Mouse (Mus musculus) hindbrain, postnatal 0 days (tissue): ENCODE results near the gene H2-DMa. TPM values are rescaled to one million over a fixed set of nuclear protein-coding genes. Genes with fewer than 3 reads are reported as not detected.
A peak's percentile ranks its signal among the peaks of the same experiment; 100 is the strongest.

ENCODE experiments used
- ATAC-seq: fragments of 200-750 bp; cut with Nextera tagmentation; 2 replicates; pipeline ENCODE4 v1.8.0; 2017; ENCODE audit warnings: mild to moderate bottlenecking, moderate TSS enrichment, moderate library complexity
- DNase-seq: peaks from one replicate; pipeline ENCODE4 v3.0.0-alpha.2; 2015; ENCODE audit warnings: low spot score
- H3K27ac ChIP-seq: fragments of 300-500 bp; sonication (generic); 2 replicates; pipeline ENCODE4 v1.5.1; 2014; ENCODE audit warnings: mild to moderate bottlenecking
- H3K27me3 ChIP-seq: fragments of 300-500 bp; sonication (generic); 2 replicates; pipeline ENCODE4 v1.6.1; 2014; ENCODE audit warnings: low read length, mixed read lengths; ENCODE audit not compliant: insufficient read depth
- H3K36me3 ChIP-seq: fragments of 300-500 bp; sonication (generic); 2 replicates; pipeline ENCODE4 v1.6.1; 2014; ENCODE audit warnings: low read length, mixed read lengths; ENCODE audit not compliant: insufficient read depth
- H3K4me1 ChIP-seq: fragments of 300-500 bp; sonication (generic); 2 replicates; pipeline ENCODE4 v1.6.1; 2014; ENCODE audit warnings: antibody characterized with exemption, low read length, mixed read lengths; ENCODE audit not compliant: insufficient read depth
- H3K4me2 ChIP-seq: fragments of 300-500 bp; sonication (generic); 2 replicates; pipeline ENCODE4 v1.6.1; 2014; ENCODE audit warnings: low read depth, mild to moderate bottlenecking, low read length, moderate library complexity, mixed read lengths
- H3K4me3 ChIP-seq: fragments of 300-500 bp; sonication (generic); 2 replicates; pipeline ENCODE4 v1.5.1; 2014; ENCODE audit warnings: low read length
- H3K9ac ChIP-seq: fragments of 300-500 bp; sonication (generic); replicated peaks from 2 replicates; pipeline ENCODE4 v1.6.1; 2014; ENCODE audit warnings: mild to moderate bottlenecking, low read length, moderate library complexity, mixed read lengths
- H3K9me3 ChIP-seq: fragments of 300-500 bp; sonication (generic); 2 replicates; pipeline ENCODE4 v1.6.1; 2016; ENCODE audit warnings: low read length, mixed read lengths
- CTCF ChIP-seq: IDR thresholded peaks from 2 replicates; pipeline ENCODE4 v1.5.1; 2016; ENCODE audit warnings: antibody characterized with exemption, control low read depth, low read depth
- WGBS: fragments of 180-500 bp; shearing (Covaris S2); extraction: QIAGEN DNeasy Blood & Tissue Kit; methylation state at CpG from one replicate; pipeline ENCODE4 v1.1.7; 2014; 5-methylcytosine and 5-hydroxymethylcytosine counted together
- polyA plus RNA-seq: library from polyadenylated mRNA; unstranded; fragments of >200 nt; fragmentation: Nextera tagmentation; extraction: Ambion mirVana; gene quantifications from 2 replicates; pipeline ENCODE4 v1.2.1, GENCODE M21; 2015
- total RNA-seq: library from RNA; depleted of rRNA; stranded (reverse); fragments of >200 nt; gene quantifications from 2 replicates; pipeline ENCODE4 v1.2.3, GENCODE M21; 2014; rRNA removed

The H2-DMa gene
- total RNA-seq, result 30.9 and 31.3 TPM in 2 replicates
- 23.5 and 24.1 TPM in 2 replicates for polyA plus RNA-seq

DNA sequence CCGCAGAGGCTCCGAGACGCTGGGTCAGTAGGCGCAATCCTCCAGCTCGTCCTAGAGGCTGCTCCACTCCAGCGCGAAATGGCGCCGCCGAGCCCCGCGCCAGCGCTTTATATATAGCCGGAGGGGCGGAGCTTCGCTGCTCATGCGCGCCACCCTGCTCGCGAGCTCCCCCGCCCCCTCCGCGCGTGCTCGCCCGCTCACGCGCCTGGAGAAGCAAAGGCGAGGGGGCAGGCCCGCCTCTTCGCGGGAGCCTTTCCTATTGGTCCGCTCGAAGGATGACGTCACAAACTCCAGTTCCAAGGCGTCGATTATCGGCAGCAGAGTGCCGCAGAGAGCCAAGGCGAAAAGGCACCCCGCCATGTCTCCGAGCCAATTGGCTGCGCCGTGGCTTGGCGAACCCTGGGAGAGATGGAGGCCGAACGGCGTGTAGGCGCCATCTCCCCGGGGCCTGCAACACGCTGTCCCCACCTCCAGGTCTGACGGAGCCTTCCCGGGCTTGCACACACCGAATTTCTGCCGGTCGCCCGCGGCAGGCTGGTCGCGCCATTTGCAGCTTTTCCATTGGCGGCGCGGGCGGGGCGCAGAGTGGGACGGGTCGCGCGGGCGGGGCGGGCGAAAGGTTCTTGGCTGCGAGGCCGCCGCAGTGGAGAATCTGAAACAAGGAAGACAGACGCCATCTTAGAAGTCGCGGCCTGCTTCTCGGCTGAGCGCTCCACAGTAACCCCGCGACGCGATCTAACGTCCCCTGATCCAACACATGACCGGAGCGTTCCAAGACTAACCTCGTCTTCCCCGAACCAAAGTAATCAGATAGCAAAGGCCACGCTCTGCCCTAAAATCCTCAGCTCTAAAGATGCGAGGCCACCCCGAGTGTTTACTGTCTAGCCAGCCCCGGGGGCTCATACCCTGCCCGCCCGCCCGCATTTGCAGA lies at the start of gene H2-DMa:
Gene H2-DMa (plus strand): TSS at position 293 of the 931 bp plus-strand sequence.
- ATAC-seq (peak; percentile 86), DNase-seq (peak; percentile 100)
- Histone ChIP-seq H3K4me2 (peak within 1 kb of the TSS; percentile 98), H3K4me3 (peak within 1 kb of the TSS; percentile 91), H3K4me1 (peaks cover 7% of the 10 kb centered on the region; the same call in 1 of the 2 replicates), H3K9me3 (no peaks in the 10 kb centered on the region), H3K36me3 (peaks cover 25% of the 10 kb centered on the region), H3K27ac (peak within 1 kb of the TSS; percentile 100), H3K27me3 (no peaks in the 10 kb centered on the region), H3K9ac (peak within 1 kb of the TSS; percentile 95)
- WGBS, result under 1% methylated on average over 96 of the region's 96 CpGs
- no peak for TF ChIP-seq CTCF

DNA sequence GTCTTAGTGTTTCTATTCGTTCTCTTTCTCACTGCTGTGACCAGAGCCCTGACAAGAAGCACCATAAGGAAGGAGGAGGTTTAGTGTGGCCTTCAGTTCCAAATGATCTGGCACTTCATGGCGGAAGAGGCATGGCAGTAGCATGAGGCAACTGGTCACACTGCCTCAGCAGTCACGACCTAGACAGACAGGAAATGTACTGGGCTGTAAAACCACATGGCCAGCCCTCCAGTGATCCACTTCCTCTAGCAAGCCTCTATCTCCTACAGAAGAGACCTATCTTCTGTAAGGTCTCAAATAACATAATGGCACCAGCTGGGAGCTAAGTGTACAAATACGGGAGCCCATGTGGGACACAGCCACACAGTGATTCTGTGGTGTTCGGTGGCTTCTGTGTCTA lies 47.2 kb upstream of the H2-DMa start:
- Histone ChIP-seq H3K4me1 (no peaks in the 10 kb centered on the region), H3K27ac (no peak overlapping the region), H3K4me2 (no peak overlapping the region), H3K9me3 (no peaks in the 10 kb centered on the region), H3K27me3 (peaks cover 3% of the 10 kb centered on the region; the same call in 1 of the 2 replicates), H3K9ac (no peak overlapping the region), H3K36me3 (no peaks in the 10 kb centered on the region), H3K4me3 (no peak overlapping the region)
- no peak for TF ChIP-seq CTCF
- 76% methylated on average over 5 of the region's 5 CpGs for WGBS
- DNase-seq (no peak), ATAC-seq (no peak)

- Histone ChIP-seq H3K4me2 (no peak overlapping the region), H3K27ac (no peak overlapping the region), H3K36me3 (no peaks in the 10 kb centered on the region), H3K9me3 (no peaks in the 10 kb centered on the region), H3K4me1 (no peaks in the 10 kb centered on the region), H3K27me3 (peaks cover 3% of the 10 kb centered on the region; the same call in 1 of the 2 replicates), H3K4me3 (no peak overlapping the region), H3K9ac (no peak overlapping the region)
- DNase-seq, result peak; percentile 82
- ATAC-seq, result no peak
- TF ChIP-seq CTCF, result peak; percentile 70
- 44% methylated on average over 7 of the region's 7 CpGs for WGBS
Measured at GRCm38 (mm10) chr17:34075271-34075670, 44.1 kb upstream of the H2-DMa start.

DNA sequence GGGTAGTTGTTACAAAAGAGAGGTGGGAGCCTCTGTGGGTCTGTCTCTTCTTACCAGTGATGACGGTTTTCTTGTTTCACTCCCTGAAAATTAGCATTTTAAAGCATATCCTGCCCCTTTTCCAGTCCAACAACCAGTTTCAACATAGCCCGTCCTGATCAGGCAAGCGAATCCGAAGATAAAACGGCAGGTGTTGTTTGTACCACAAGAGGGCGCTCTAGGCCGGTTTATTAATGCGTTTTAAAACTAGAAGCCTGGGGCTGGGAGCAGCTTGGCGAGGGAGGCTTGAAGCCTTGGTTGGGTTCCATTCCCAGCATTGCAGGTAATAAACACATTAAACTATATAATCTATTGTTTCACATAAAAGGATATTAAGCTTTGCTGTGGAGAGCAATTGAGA lies 41.8 kb upstream of the H2-DMa start:
- peak; percentile 83 for TF ChIP-seq CTCF
- Histone ChIP-seq H3K4me1 (no peaks in the 10 kb centered on the region), H3K9me3 (no peaks in the 10 kb centered on the region), H3K9ac (no peak overlapping the region), H3K27me3 (peaks cover 3% of the 10 kb centered on the region; the same call in 1 of the 2 replicates), H3K4me2 (no peak overlapping the region), H3K36me3 (no peaks in the 10 kb centered on the region), H3K4me3 (no peak overlapping the region), H3K27ac (no peak overlapping the region)
- DNase-seq (peak; percentile 93), ATAC-seq (peak; percentile 38; the same call in 1 of the 2 replicates)
- under 1% methylated on average over 9 of the region's 9 CpGs for WGBS

DNA sequence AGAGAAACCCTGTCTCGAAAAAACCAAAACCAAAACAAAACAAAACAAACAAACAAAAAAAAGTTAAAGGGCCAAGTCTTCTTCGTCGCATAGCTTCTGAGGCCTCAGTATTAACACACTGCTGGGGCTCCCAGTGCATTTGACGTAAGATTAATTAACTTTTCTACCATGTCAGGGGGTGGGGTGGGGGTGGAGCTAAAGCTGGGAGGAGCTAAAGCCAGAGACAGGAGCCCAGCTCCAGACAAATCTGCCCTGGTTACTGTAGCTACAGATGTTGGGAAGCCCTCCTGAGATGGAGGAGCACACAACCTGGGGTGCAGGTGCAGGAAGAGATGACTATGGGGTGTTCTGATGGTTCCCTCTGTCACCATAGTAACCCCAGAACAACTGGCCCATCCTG lies 41.2 kb upstream of the H2-DMa start:
- Histone ChIP-seq H3K27ac (no peak overlapping the region), H3K36me3 (no peaks in the 10 kb centered on the region), H3K9me3 (no peaks in the 10 kb centered on the region), H3K9ac (no peak overlapping the region), H3K4me2 (no peak overlapping the region), H3K4me1 (no peaks in the 10 kb centered on the region), H3K4me3 (no peak overlapping the region), H3K27me3 (peaks cover 3% of the 10 kb centered on the region; the same call in 1 of the 2 replicates)
- WGBS, result 53% methylated on average over 4 of the region's 4 CpGs
- ATAC-seq, result no peak
- DNase-seq, result no peak
- no peak for TF ChIP-seq CTCF

GRCm38 (mm10) chr17:34079002-34079401 lies 40.3 kb upstream of the H2-DMa start:
- no peak for ATAC-seq
- H3K9me3 ChIP-seq, result no peaks in the 10 kb centered on the region
- no peaks in the 10 kb centered on the region for H3K4me1 ChIP-seq
- H3K4me2 ChIP-seq, result no peak overlapping the region
- DNase-seq, result no peak
- no peak overlapping the region for H3K27ac ChIP-seq
- peaks cover 3% of the 10 kb centered on the region; the same call in 1 of the 2 replicates for H3K27me3 ChIP-seq
- no peak for TF ChIP-seq CTCF
- no peak overlapping the region for H3K4me3 ChIP-seq
- H3K9ac ChIP-seq, result no peak overlapping the region
- H3K36me3 ChIP-seq, result no peaks in the 10 kb centered on the region
- 92% methylated on average over 11 of the region's 11 CpGs for WGBS

- H3K4me2 ChIP-seq, result no peak overlapping the region
- no peak overlapping the region for H3K4me3 ChIP-seq
- H3K27ac ChIP-seq, result no peak overlapping the region
- 9% methylated on average over 5 of the region's 5 CpGs for WGBS
- TF ChIP-seq CTCF, result no peak
- H3K9me3 ChIP-seq, result no peaks in the 10 kb centered on the region
- DNase-seq (peak; percentile 82), ATAC-seq (peak; percentile 88)
- no peak overlapping the region for H3K9ac ChIP-seq
- H3K36me3 ChIP-seq, result no peaks in the 10 kb centered on the region
- no peaks in the 10 kb centered on the region for H3K4me1 ChIP-seq
- peaks cover 3% of the 10 kb centered on the region; the same call in 1 of the 2 replicates for H3K27me3 ChIP-seq
Measured at GRCm38 (mm10) chr17:34079621-34080020, 39.7 kb upstream of the H2-DMa start.
